In the genomic region with DNA sequence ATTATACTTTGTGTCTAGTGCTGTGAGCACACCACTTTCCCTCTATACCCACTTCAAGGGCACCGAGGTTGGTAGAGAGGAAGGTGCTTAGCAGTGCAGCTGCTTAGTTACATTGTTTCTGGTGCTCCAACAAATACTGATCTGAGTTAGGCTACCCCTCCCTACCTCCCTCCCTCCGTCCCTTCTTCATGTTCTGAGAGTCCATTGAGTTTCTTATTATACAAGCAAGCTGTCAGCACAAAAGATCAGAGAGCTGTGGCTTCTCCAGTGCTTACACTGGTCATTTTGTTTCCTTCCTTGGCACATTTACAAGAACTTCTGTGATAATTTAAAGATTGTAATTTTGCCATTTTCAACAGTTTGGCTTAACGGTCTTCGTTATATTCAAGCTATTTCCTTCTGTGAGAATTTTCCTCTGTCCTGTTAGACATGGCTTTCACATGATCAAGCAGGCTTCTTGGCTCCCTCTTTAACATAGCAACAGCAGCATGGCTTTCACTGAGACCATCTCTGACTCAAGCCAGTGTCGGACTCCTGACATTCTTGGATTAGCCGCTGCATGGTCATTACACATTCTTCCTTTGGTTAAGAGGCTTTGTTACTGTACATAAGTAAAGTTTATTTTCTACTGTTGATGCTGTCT, we compare ENCODE assay signal across 28 mouse cellular contexts. TPM values are rescaled to one million over a fixed set of nuclear protein-coding genes. Genes with fewer than 3 reads are reported as not detected.
DNase-seq lines count a peak whose midpoint lies in the region; ATAC-seq lines count a peak whose summit lies in the region.
"Had no signal": no experiment of that assay in that cellular context is flagged by ENCODE, and none has a peak within 500 bp of the region (broad histone marks: within the 10 kb centered on the region; RNA-seq: fewer than 3 reads in every experiment).

No protein-coding gene starts in this region.

- H3K4me3 ChIP-seq in heart, embryonic 14.5 days (ENCODE audit: control insufficient read depth in 1 of 2, insufficient read depth in 1 of 2, low read depth in 1 of 2, low read length in 2 of 2), result no peak overlapping the region
- H3K4me3 ChIP-seq in lung, embryonic 15.5 days, result no peak overlapping the region
- H3K4me3 ChIP-seq: embryonic facial prominence, embryonic 10.5 days; embryonic facial prominence, embryonic 15.5 days; heart, embryonic 10.5 days; hindbrain, embryonic 13.5 days; midbrain, embryonic 12.5 days; neural tube, embryonic 13.5 days had no signal

- H3K4me1 ChIP-seq in heart, embryonic 14.5 days (ENCODE audit: control insufficient read depth in 2 of 2, insufficient read depth in 2 of 2, low read length in 2 of 2), result peaks cover 3% of the 10 kb centered on the region in 2 experiments; a peak in 2 of 4 replicates
- H3K4me1 ChIP-seq in lung, embryonic 15.5 days, result no peaks in the 10 kb centered on the region
- H3K4me1 ChIP-seq: embryonic facial prominence, embryonic 10.5 days; embryonic facial prominence, embryonic 15.5 days; hindbrain, embryonic 13.5 days; neural tube, embryonic 13.5 days had no signal

- WGBS in heart, embryonic 14.5 days, result 45% methylated on average over 6 of the region's 6 CpGs
- 52% methylated on average over 6 of the region's 6 CpGs for WGBS in lung, embryonic 15.5 days

- DNase-seq in heart, adult 8-10 months (ENCODE audit: low spot score), result no peak
- no peak for DNase-seq in lung, postnatal 14 days
- peak; percentile 19 for DNase-seq in 416B (ENCODE audit: low read depth)
- peak; percentile 43 for DNase-seq in Muller cell, postnatal 12 days (ENCODE audit: inconsistent ontology term)
- DNase-seq in urinary bladder, postnatal 10 days (ENCODE audit: low spot score), result no peak
- DNase-seq: adrenal gland, adult 8-10 months; cerebellum, adult 8-10 months; cerebellum, postnatal 25 days; heart, postnatal 36 days; kidney, adult 8-10 months; kidney, postnatal 14 days; layer of hippocampus, adult 9-11 months; liver; lung, postnatal 36 days; thymus, postnatal 14 days had no signal

- no peak for ATAC-seq in heart, embryonic 14.5 days (ENCODE audit: insufficient number of reproducible peaks, insufficient read depth, low FRiP score, low read depth)
- ATAC-seq in lung, embryonic 15.5 days (ENCODE audit: borderline replicate concordance, extremely low read depth, low FRiP score, low TSS enrichment), result peak; percentile 62; the same call in 1 of the 2 replicates
- ATAC-seq: forebrain, embryonic 16.5 days; intestine, embryonic 16.5 days had no signal

- H3K36me3 ChIP-seq in heart, embryonic 14.5 days (ENCODE audit: control insufficient read depth, insufficient read depth, low read length), result no peaks in the 10 kb centered on the region
- no peaks in the 10 kb centered on the region for H3K36me3 ChIP-seq in lung, embryonic 15.5 days
- H3K36me3 ChIP-seq: embryonic facial prominence, embryonic 10.5 days; embryonic facial prominence, embryonic 15.5 days; heart, embryonic 10.5 days; hindbrain, embryonic 13.5 days; midbrain, embryonic 12.5 days; neural tube, embryonic 13.5 days had no signal

- no peak overlapping the region for H3K4me2 ChIP-seq in heart, embryonic 14.5 days (ENCODE audit: low read length)
- H3K4me2 ChIP-seq in lung, embryonic 15.5 days, result no peak overlapping the region
- H3K4me2 ChIP-seq: embryonic facial prominence, embryonic 15.5 days; hindbrain, embryonic 13.5 days; midbrain, embryonic 12.5 days; neural tube, embryonic 13.5 days had no signal

- no peak overlapping the region for H3K9ac ChIP-seq in heart, embryonic 14.5 days (ENCODE audit: low read length)
- H3K9ac ChIP-seq in lung, embryonic 15.5 days, result no peak overlapping the region
- H3K9ac ChIP-seq: embryonic facial prominence, embryonic 15.5 days; hindbrain, embryonic 13.5 days; liver, embryonic 14.5 days; midbrain, embryonic 12.5 days; neural tube, embryonic 13.5 days had no signal

- no peaks in the 10 kb centered on the region for H3K27me3 ChIP-seq in heart, embryonic 14.5 days (ENCODE audit: control insufficient read depth, insufficient read depth, low read length)
- no peaks in the 10 kb centered on the region; the same call in 1 of the 2 replicates for H3K27me3 ChIP-seq in lung, embryonic 15.5 days
- H3K27me3 ChIP-seq: CH12.LX; embryonic facial prominence, embryonic 15.5 days; midbrain, embryonic 12.5 days; neural tube, embryonic 13.5 days had no signal

- H3K27ac ChIP-seq in heart, embryonic 14.5 days (replicated peaks in 1 of 2; ENCODE audit: control insufficient read depth in 1 of 2, insufficient read depth in 1 of 2, low read depth in 2 of 2, low read length in 2 of 2), result peak overlapping the region; percentile 15 to 44; a peak in 2 of 4 replicates
- H3K27ac ChIP-seq in lung, embryonic 15.5 days, result peak overlapping the region; percentile 8; the same call in 1 of the 2 replicates
- H3K27ac ChIP-seq: embryonic facial prominence, embryonic 10.5 days; embryonic facial prominence, embryonic 15.5 days; heart, embryonic 10.5 days; hindbrain, embryonic 13.5 days; liver, embryonic 14.5 days; midbrain, embryonic 12.5 days; neural tube, embryonic 13.5 days had no signal

- H3K9me3 ChIP-seq in heart, embryonic 14.5 days (ENCODE audit: control insufficient read depth, low read length), result no peaks in the 10 kb centered on the region
- no peaks in the 10 kb centered on the region for H3K9me3 ChIP-seq in lung, embryonic 15.5 days
- H3K9me3 ChIP-seq: embryonic facial prominence, embryonic 10.5 days; embryonic facial prominence, embryonic 15.5 days; heart, embryonic 10.5 days; hindbrain, embryonic 13.5 days; midbrain, embryonic 12.5 days; neural tube, embryonic 13.5 days had no signal

RNA-seq across cellular contexts. Expression of a gene that starts 12.0 kb away (rescaled TPM):
- 1.6 and 2.0 TPM in 2 replicates for polyA plus RNA-seq in heart, embryonic 14.5 days (2014; fragmentation: Nextera tagmentation; extraction: Ambion mirVana)
- 1 to 10 TPM; 1.6 to 2.3 (median 2.1) TPM for total RNA-seq in heart, adult 8-10 months (2022)
- polyA plus RNA-seq in lung, embryonic 15.5 days (2015; fragmentation: Nextera tagmentation; extraction: Ambion mirVana), result 0.81 and 1.0 TPM in 2 replicates
- polyA plus RNA-seq: C2C12 had no signal

Comparison
In these comparisons a context has a peak if more than half of its experiments do, and no peak if none do; other contexts are left out.
1. DNase-seq: peak in 416B (single experiment) and Muller cell, postnatal 12 days (single experiment); none in heart, adult 8-10 months (single experiment), lung, postnatal 14 days (single experiment) and urinary bladder, postnatal 10 days (single experiment).